Mouse (Mus musculus) macrophage (primary cell): ENCODE measurements around the gene Rps26. TPM values are rescaled to one million over a fixed set of nuclear protein-coding genes. Genes with fewer than 3 reads are reported as not detected.
"Not testable (repeated sequence)": the region's sequence is repeated elsewhere in the genome, so short reads cannot be mapped to it uniquely, and the experiment has no call there.

Source experiments
- H3K27ac ChIP-seq: fragments of 350-480 bp; formaldehyde crosslinking; 2 replicates; pipeline ENCODE4 v1.9.0; 2021
- H3K36me3 ChIP-seq: fragments of 350-480 bp; formaldehyde crosslinking; 2 replicates; pipeline ENCODE4 v1.9.0; 2021; ENCODE audit errors: inconsistent target
- H3K4me3 ChIP-seq: fragments of 350-480 bp; formaldehyde crosslinking; 2 replicates; pipeline ENCODE4 v1.9.0; 2021; ENCODE audit errors: inconsistent target
- H3K79me2 ChIP-seq: fragments of 350-480 bp; formaldehyde crosslinking; 2 replicates; pipeline ENCODE4 v1.9.0; 2021; ENCODE audit errors: inconsistent target
- WGBS: methylation state at CpG from one replicate; pipeline ENCODE4 v1.1.7; 2026; ENCODE audit warnings: inconsistent platforms; ENCODE audit not compliant: missing documents; 5-methylcytosine and 5-hydroxymethylcytosine counted together
- polyA plus RNA-seq: library from polyadenylated mRNA; stranded (reverse); fragments of 250-400 nt; gene quantifications from 3 replicates; pipeline ENCODE4 v1.2.4, GENCODE M21; 2018; ENCODE audit warnings: inconsistent platforms

Gene Rps26
- polyA plus RNA-seq, 1 experiment from 2014 or later: 951 TPM

- H3K27ac ChIP-seq: no peak overlapping the region
- H3K36me3 ChIP-seq: peaks cover 9% of the 10 kb centered on the region; the same call in 1 of the 2 replicates
- H3K79me2 ChIP-seq: peaks cover 16% of the 10 kb centered on the region
- WGBS: 73% methylated on average over 9 of the region's 10 CpGs
- no peak overlapping the region for H3K4me3 ChIP-seq
Measured at GRCm38 (mm10) chr10:128627398-128628317, 1.1 kb upstream of the Rps26 start.

- H3K36me3 ChIP-seq: peaks cover 9% of the 10 kb centered on the region; the same call in 1 of the 2 replicates
- H3K4me3 ChIP-seq: peak overlapping the region; percentile 84
- H3K27ac ChIP-seq: peak overlapping the region; percentile 87
- WGBS: 49% methylated on average over 7 of the region's 7 CpGs
- H3K79me2 ChIP-seq: peaks cover 16% of the 10 kb centered on the region
Measured at GRCm38 (mm10) chr10:128625287-128625894, 1.2 kb downstream of the Rps26 start.

GRCm38 (mm10) chr10:128623106-128623613, 3.4 kb downstream of the Rps26 start:
- WGBS: 93% methylated on average over 3 of the region's 4 CpGs
- not testable (repeated sequence) for H3K4me3 ChIP-seq, H3K36me3 ChIP-seq, H3K27ac ChIP-seq
- peaks cover 16% of the 10 kb centered on the region for H3K79me2 ChIP-seq

- Histone ChIP-seq H3K4me3 (no peak overlapping the region), H3K79me2 (peaks cover 16% of the 10 kb centered on the region), H3K27ac (no peak overlapping the region), H3K36me3 (peaks cover 9% of the 10 kb centered on the region; the same call in 1 of the 2 replicates)
- WGBS: 92% methylated on average over 4 of the region's 4 CpGs
Measured at GRCm38 (mm10) chr10:128622702-128623101, 3.8 kb downstream of the Rps26 start.

- Histone ChIP-seq H3K27ac (no peak overlapping the region), H3K36me3 (peaks cover 9% of the 10 kb centered on the region; the same call in 1 of the 2 replicates), H3K79me2 (peaks cover 16% of the 10 kb centered on the region), H3K4me3 (no peak overlapping the region)
- WGBS: 73% methylated on average over 3 of the region's 3 CpGs
Measured at GRCm38 (mm10) chr10:128621986-128622520, 4.5 kb downstream of the Rps26 start.

- Histone ChIP-seq H3K4me3 (no peak overlapping the region), H3K79me2 (peaks cover 5% of the 10 kb centered on the region), H3K36me3 (peaks cover 9% of the 10 kb centered on the region; the same call in 1 of the 2 replicates), H3K27ac (no peak overlapping the region)
Measured at GRCm38 (mm10) chr10:128620241-128620640, 6.3 kb downstream of the Rps26 start.

GRCm38 (mm10) chr10:128619148-128619547, 7.4 kb downstream of the Rps26 start:
- not testable (repeated sequence) for H3K4me3 ChIP-seq, H3K79me2 ChIP-seq, H3K36me3 ChIP-seq, H3K27ac ChIP-seq
- WGBS: 90% methylated on average over 5 of the region's 5 CpGs

- H3K36me3 ChIP-seq: no peaks in the 10 kb centered on the region
- whole genome bisulfite sequencing: 95% methylated on average over 1 of the region's 1 CpGs
- no peak overlapping the region for H3K4me3 ChIP-seq
- no peaks in the 10 kb centered on the region for H3K79me2 ChIP-seq
- no peak overlapping the region for H3K27ac ChIP-seq
Measured at GRCm38 (mm10) chr10:128618570-128618969, 8.0 kb downstream of the Rps26 start.

GRCm38 (mm10) chr10:128615798-128616448, 10.6 kb downstream of the Rps26 start:
- H3K4me3 ChIP-seq, H3K79me2 ChIP-seq, H3K36me3 ChIP-seq, H3K27ac ChIP-seq: not testable (repeated sequence)
- WGBS: 91% methylated on average over 4 of the region's 7 CpGs

- 76% methylated on average over 3 of the region's 3 CpGs for WGBS
- Histone ChIP-seq H3K36me3 (no peaks in the 10 kb centered on the region), H3K4me3 (no peak overlapping the region), H3K79me2 (no peaks in the 10 kb centered on the region), H3K27ac (no peak overlapping the region)
Measured at GRCm38 (mm10) chr10:128614934-128615333, 11.6 kb downstream of the Rps26 start.

GRCm38 (mm10) chr10:128613820-128614219, 12.7 kb downstream of the Rps26 start:
- H3K4me3 ChIP-seq, H3K27ac ChIP-seq, H3K36me3 ChIP-seq, H3K79me2 ChIP-seq: not testable (repeated sequence)
- WGBS: 72% methylated on average over 2 of the region's 4 CpGs

GRCm38 (mm10) chr10:128613154-128613440, 13.4 kb downstream of the Rps26 start:
- 35% methylated on average over 6 of the region's 6 CpGs for WGBS
- Histone ChIP-seq H3K36me3 (no peaks in the 10 kb centered on the region), H3K27ac (no peak overlapping the region), H3K79me2 (no peaks in the 10 kb centered on the region), H3K4me3 (no peak overlapping the region)

GRCm38 (mm10) chr10:128612433-128613153, 14.0 kb downstream of the Rps26 start:
- Histone ChIP-seq H3K4me3 (no peak overlapping the region), H3K36me3 (no peaks in the 10 kb centered on the region), H3K79me2 (no peaks in the 10 kb centered on the region), H3K27ac (no peak overlapping the region)
- WGBS: 15% methylated on average over 16 of the region's 16 CpGs

- H3K4me3 ChIP-seq: no peak overlapping the region
- WGBS: 70% methylated on average over 2 of the region's 2 CpGs
- no peak overlapping the region for H3K27ac ChIP-seq
- no peaks in the 10 kb centered on the region for H3K36me3 ChIP-seq
- no peaks in the 10 kb centered on the region for H3K79me2 ChIP-seq
Measured at GRCm38 (mm10) chr10:128606483-128606882, 20.1 kb downstream of the Rps26 start.
